Mouse (Mus musculus): ENCODE data around the gene Gas6.

- TF ChIP-seq EP300 (IDR thresholded peaks at IDR 0.05) (no peak), CTCF (IDR thresholded peaks at IDR 0.05) (peak; percentile 86)
Measured at GRCm38 (mm10) chr8:13461843-13462242, 32.4 kb downstream of the Gas6 start.
